Mouse (Mus musculus): ENCODE results near the gene Cand1. TPM values are rescaled to one million over a fixed set of nuclear protein-coding genes. Genes with fewer than 3 reads are reported as not detected.

Cand1 gene
- polyA plus RNA-seq, 1 experiment from 2014 or later = 82.8 TPM

- in situ Hi-C loops (cut with MboI; ENCODE audit: low pct_unique_long_range_greater_than_20kb) = loop anchor here (25.0 kb wide), 1 partner anchor 378 kb away; the partner anchor contains the start of gene Dyrk2
- CTCF ChIA-PET = no interaction called here
- H3K27me3 ChIP-seq = no peaks in the 10 kb centered on the region
- no peak for ATAC-seq
- DNase-seq (ENCODE audit: low read depth, low spot score) = no peak
- POLR2A ChIA-PET = interaction anchor here (0.6 kb wide), 1 partner anchor 42 kb away, joined by 3 read pairs; no protein-coding TSS in a partner anchor
- no peak for TF ChIP-seq CTCF (IDR thresholded peaks at IDR 0.05)
Measured at GRCm38 (mm10) chr10:119240722-119241089, 851 bp upstream of the Cand1 start.

- ChIA-PET POLR2A (no interaction called here), CTCF (no interaction called here)
- in situ Hi-C loops (cut with MboI; ENCODE audit: low pct_unique_long_range_greater_than_20kb) = loop anchor here (25.0 kb wide), 1 partner anchor 377 kb away; the partner anchor contains the start of gene Dyrk2
- DNase-seq (ENCODE audit: low read depth, low spot score) = no peak
- no peak for TF ChIP-seq CTCF (IDR thresholded peaks at IDR 0.05)
- no peaks in the 10 kb centered on the region for H3K27me3 ChIP-seq
- ATAC-seq = peak; percentile 33
Measured at GRCm38 (mm10) chr10:119239633-119239968, 254 bp downstream of the Cand1 start.

- DNase-seq (ENCODE audit: low read depth, low spot score) (no peak), ATAC-seq (peak; percentile 15)
- no peak for TF ChIP-seq CTCF (IDR thresholded peaks at IDR 0.05)
- CTCF ChIA-PET = no interaction called here
- POLR2A ChIA-PET = no interaction called here
- no peaks in the 10 kb centered on the region for H3K27me3 ChIP-seq
- in situ Hi-C loops (cut with MboI; ENCODE audit: low pct_unique_long_range_greater_than_20kb) = loop anchor here (25.0 kb wide), 1 partner anchor 377 kb away; the partner anchor contains the start of gene Dyrk2
Measured at GRCm38 (mm10) chr10:119238985-119239631, 747 bp downstream of the Cand1 start.

- ChIA-PET CTCF (interaction anchor here (1.6 kb wide), 1 partner anchor 20 kb away, joined by 3 read pairs; no protein-coding TSS in a partner anchor), POLR2A (no interaction called here)
- in situ Hi-C loops (cut with MboI; ENCODE audit: low pct_unique_long_range_greater_than_20kb) = loop anchor here (25.0 kb wide), 1 partner anchor 369 kb away; the partner anchor contains the start of gene Dyrk2
- TF ChIP-seq CTCF (IDR thresholded peaks at IDR 0.05) = no peak
- DNase-seq (ENCODE audit: low read depth, low spot score) (no peak), ATAC-seq (no peak)
- H3K27me3 ChIP-seq = no peaks in the 10 kb centered on the region
Measured at GRCm38 (mm10) chr10:119231526-119231925, 8.3 kb downstream of the Cand1 start.

GRCm38 (mm10) chr10:119230703-119231102 lies 9.2 kb downstream of the Cand1 start:
- ChIA-PET POLR2A (no interaction called here), CTCF (interaction anchor here (0.9 to 2.0 kb wide), 3 partner anchors 19 to 21 kb away, joined by 3 to 5 read pairs (median 3); no protein-coding TSS in a partner anchor)
- H3K27me3 ChIP-seq = no peaks in the 10 kb centered on the region
- DNase-seq (ENCODE audit: low read depth, low spot score) = no peak
- ATAC-seq = no peak
- in situ Hi-C loops (cut with MboI; ENCODE audit: low pct_unique_long_range_greater_than_20kb) = loop anchor here (25.0 kb wide), 1 partner anchor 368 kb away; the partner anchor contains the start of gene Dyrk2
- TF ChIP-seq CTCF (IDR thresholded peaks at IDR 0.05) = no peak

- ChIA-PET POLR2A (no interaction called here), CTCF (interaction anchor here (0.9 to 2.0 kb wide), 3 partner anchors 12 to 21 kb away, joined by 3 to 5 read pairs (median 5); no protein-coding TSS in a partner anchor)
- no peak for TF ChIP-seq CTCF (IDR thresholded peaks at IDR 0.05)
- DNase-seq (ENCODE audit: low read depth, low spot score) (no peak), ATAC-seq (peak; percentile 70)
- no peaks in the 10 kb centered on the region for H3K27me3 ChIP-seq
- in situ Hi-C loops (cut with MboI; ENCODE audit: low pct_unique_long_range_greater_than_20kb) = loop anchor here (25.0 kb wide), 1 partner anchor 368 kb away; the partner anchor contains the start of gene Dyrk2
Measured at GRCm38 (mm10) chr10:119230074-119230669, 9.7 kb downstream of the Cand1 start.

GRCm38 (mm10) chr10:119223686-119224085 lies 16.2 kb downstream of the Cand1 start:
- DNase-seq (ENCODE audit: low read depth, low spot score) (no peak), ATAC-seq (no peak)
- no peaks in the 10 kb centered on the region for H3K27me3 ChIP-seq
- in situ Hi-C loops (cut with MboI; ENCODE audit: low pct_unique_long_range_greater_than_20kb) = no loop called here
- ChIA-PET POLR2A (no interaction called here), CTCF (interaction anchor here (1.2 kb wide), 1 partner anchor 13 kb away, joined by 4 read pairs; no protein-coding TSS in a partner anchor)
- no peak for TF ChIP-seq CTCF (IDR thresholded peaks at IDR 0.05)

GRCm38 (mm10) chr10:119221631-119222030 lies 18.2 kb downstream of the Cand1 start:
- H3K27me3 ChIP-seq = no peaks in the 10 kb centered on the region
- CTCF ChIA-PET = no interaction called here
- ATAC-seq (no peak), DNase-seq (ENCODE audit: low read depth, low spot score) (no peak)
- TF ChIP-seq CTCF (IDR thresholded peaks at IDR 0.05) = no peak
- in situ Hi-C loops (cut with MboI; ENCODE audit: low pct_unique_long_range_greater_than_20kb) = no loop called here
- POLR2A ChIA-PET = no interaction called here

GRCm38 (mm10) chr10:119219415-119219814 lies 20.4 kb downstream of the Cand1 start:
- ATAC-seq (no peak), DNase-seq (ENCODE audit: low read depth, low spot score) (no peak)
- in situ Hi-C loops (cut with MboI; ENCODE audit: low pct_unique_long_range_greater_than_20kb) = no loop called here
- no peak for TF ChIP-seq CTCF (IDR thresholded peaks at IDR 0.05)
- H3K27me3 ChIP-seq = no peaks in the 10 kb centered on the region
- ChIA-PET CTCF (interaction anchor here (1.2 kb wide), 1 partner anchor 17 kb away, joined by 4 read pairs; no protein-coding TSS in a partner anchor), POLR2A (interaction anchor here (0.8 kb wide), 1 partner anchor 442 kb away, joined by 3 read pairs; no protein-coding TSS in a partner anchor)

GRCm38 (mm10) chr10:119218274-119219080 lies 21.4 kb downstream of the Cand1 start:
- ATAC-seq = no peak
- CTCF ChIA-PET = interaction anchor here (1.2 to 1.3 kb wide), 2 partner anchors 11 to 16 kb away, joined by 4 to 5 read pairs; no protein-coding TSS in a partner anchor
- in situ Hi-C loops (cut with MboI; ENCODE audit: low pct_unique_long_range_greater_than_20kb) = no loop called here
- TF ChIP-seq CTCF (IDR thresholded peaks at IDR 0.05) = no peak
- POLR2A ChIA-PET = interaction anchor here (0.8 kb wide), 1 partner anchor 443 kb away, joined by 3 read pairs; no protein-coding TSS in a partner anchor
- no peak for DNase-seq (ENCODE audit: low read depth, low spot score)
- H3K27me3 ChIP-seq = no peaks in the 10 kb centered on the region

Data from Patski (cell line).